Mouse (Mus musculus) ES-Bruce4 (cell line): Measurements from ENCODE around the gene Tctn1. TPM values are rescaled to one million over a fixed set of nuclear protein-coding genes. Genes with fewer than 3 reads are reported as not detected.
A peak's percentile ranks its signal among the peaks of the same experiment; 100 is the strongest.

Experiments
- H3K27ac ChIP-seq: 2 replicates; pipeline ENCODE4 v1.5.1; 2012; ENCODE audit warnings: low read length, inconsistent platforms; ENCODE audit not compliant: insufficient read depth
- H3K27me3 ChIP-seq: 2 replicates; pipeline ENCODE4 v1.6.1; 2012; ENCODE audit warnings: mild to moderate bottlenecking, low read length, inconsistent platforms; ENCODE audit not compliant: control insufficient read depth, poor library complexity, insufficient read depth, severe bottlenecking
- H3K36me3 ChIP-seq: 2 replicates; pipeline ENCODE4 v1.6.1; 2012; ENCODE audit warnings: inconsistent platforms, mild to moderate bottlenecking, low read length, moderate library complexity; ENCODE audit not compliant: control insufficient read depth, poor library complexity, insufficient read depth, severe bottlenecking
- H3K4me1 ChIP-seq: one replicate; pipeline ENCODE4 v1.8.1; 2011; ENCODE audit warnings: low read length; ENCODE audit not compliant: control insufficient read depth, insufficient read depth
- H3K4me3 ChIP-seq: 2 replicates; pipeline ENCODE4 v1.5.1; 2011; ENCODE audit warnings: low read depth, mild to moderate bottlenecking, low read length
- H3K9ac ChIP-seq: 2 replicates; pipeline ENCODE4 v1.6.1; 2012; ENCODE audit warnings: low read depth, mild to moderate bottlenecking, inconsistent platforms; ENCODE audit not compliant: poor library complexity, severe bottlenecking
- H3K9me3 ChIP-seq: replicated peaks from 2 replicates; pipeline ENCODE4 v1.6.1; 2012; ENCODE audit warnings: mild to moderate bottlenecking, low read length, inconsistent platforms; ENCODE audit not compliant: control insufficient read depth, poor library complexity, insufficient read depth, severe bottlenecking
- CTCF ChIP-seq: IDR thresholded peaks from one replicate; pipeline ENCODE4 v1.8.1; 2011; ENCODE audit warnings: low read depth, low read length
- EP300 ChIP-seq: IDR thresholded peaks from 2 replicates; pipeline ENCODE4 v1.6.1; 2011; ENCODE audit warnings: low read depth, low read length; ENCODE audit not compliant: insufficient read depth
- POLR2A ChIP-seq: IDR thresholded peaks from one replicate; pipeline ENCODE4 v1.8.1; 2011; ENCODE audit warnings: low read length; ENCODE audit not compliant: insufficient read depth
- polyA plus RNA-seq: library from polyadenylated mRNA; stranded (reverse); fragments of >200 nt; gene quantifications from 2 replicates; pipeline ENCODE4 v1.2.4, GENCODE M21; 2011; ENCODE audit warnings: low read depth; ENCODE audit not compliant: missing spikeins, insufficient read depth, insufficient read length

Tctn1 gene
- polyA plus RNA-seq, 1 experiment = 18.3 TPM

DNA sequence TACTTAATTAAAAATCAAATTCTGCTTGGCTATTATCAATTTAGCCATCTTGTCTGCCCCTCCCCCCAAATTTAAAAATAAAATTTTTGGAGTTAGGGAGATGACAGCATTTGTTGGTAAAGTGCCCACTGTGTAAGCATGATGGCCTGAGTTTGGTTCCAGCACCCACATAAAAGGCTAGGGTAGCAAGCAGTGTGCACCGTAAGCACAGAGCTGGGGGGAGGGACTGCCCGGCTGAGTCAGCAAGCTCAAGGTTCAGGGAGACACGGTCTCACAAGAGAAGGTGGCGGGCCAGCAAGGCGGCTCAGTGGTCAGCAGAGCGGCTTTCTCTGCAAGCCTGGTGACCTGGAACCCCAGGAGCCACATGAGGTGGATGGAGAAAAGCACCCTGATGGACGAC is 41.2 kb upstream of the Tctn1 start:
- Histone ChIP-seq H3K36me3 (no peaks in the 10 kb centered on the region), H3K27ac (no peak overlapping the region), H3K27me3 (no peaks in the 10 kb centered on the region), H3K4me1 (peaks cover 2% of the 10 kb centered on the region), H3K9ac (no peak overlapping the region), H3K9me3 (no peaks in the 10 kb centered on the region), H3K4me3 (no peak overlapping the region)
- TF ChIP-seq POLR2A (no peak), EP300 (no peak), CTCF (no peak)

DNA sequence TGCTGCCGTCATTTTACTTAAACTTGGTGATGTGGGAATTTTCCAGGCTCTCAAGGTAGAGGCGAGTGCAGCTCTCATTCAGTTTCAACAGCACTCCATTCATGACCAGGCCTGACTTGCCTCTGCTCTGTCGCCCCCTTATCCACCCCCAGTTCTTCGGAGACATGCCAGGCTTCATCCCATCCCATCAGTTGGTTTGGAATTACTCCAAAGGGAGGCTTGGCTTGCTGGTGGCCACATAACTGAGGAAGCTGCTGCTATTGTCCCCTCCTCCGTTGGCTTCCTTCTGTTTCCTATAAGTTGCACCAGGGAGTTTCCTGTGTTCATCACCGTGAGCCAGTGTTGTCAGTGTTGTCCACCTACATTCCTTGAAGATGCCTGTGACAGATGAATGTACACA is 40.3 kb upstream of the Tctn1 start:
- Histone ChIP-seq H3K36me3 (no peaks in the 10 kb centered on the region), H3K9me3 (no peaks in the 10 kb centered on the region), H3K27ac (no peak overlapping the region), H3K4me3 (no peak overlapping the region), H3K27me3 (no peaks in the 10 kb centered on the region), H3K9ac (no peak overlapping the region), H3K4me1 (peaks cover 2% of the 10 kb centered on the region)
- TF ChIP-seq POLR2A (no peak), EP300 (no peak), CTCF (no peak)

DNA sequence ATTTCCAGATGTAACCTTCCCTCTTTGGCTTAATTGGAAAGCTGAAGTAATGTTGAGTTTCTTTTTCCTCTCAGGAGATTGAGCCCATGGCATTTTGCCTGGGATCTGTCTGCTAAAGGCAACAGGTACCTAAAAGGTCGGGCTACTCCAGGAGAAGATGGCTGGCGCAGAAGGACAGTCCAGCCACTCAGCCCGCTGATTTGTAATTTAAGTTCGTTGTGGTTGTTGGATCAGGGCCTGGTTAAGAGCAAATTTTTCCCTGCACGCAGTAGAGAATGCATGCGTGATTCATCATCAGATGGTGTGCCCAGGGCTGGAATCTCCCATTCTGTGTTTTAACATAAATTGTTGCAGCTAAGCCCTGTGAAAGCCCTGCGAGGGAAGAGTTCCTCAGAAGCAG is 39.7 kb upstream of the Tctn1 start:
- Histone ChIP-seq H3K36me3 (no peaks in the 10 kb centered on the region), H3K27ac (no peak overlapping the region), H3K4me1 (peaks cover 2% of the 10 kb centered on the region), H3K9ac (no peak overlapping the region), H3K9me3 (no peaks in the 10 kb centered on the region), H3K27me3 (no peaks in the 10 kb centered on the region), H3K4me3 (no peak overlapping the region)
- TF ChIP-seq POLR2A = no peak
- no peak for TF ChIP-seq EP300
- no peak for TF ChIP-seq CTCF

DNA sequence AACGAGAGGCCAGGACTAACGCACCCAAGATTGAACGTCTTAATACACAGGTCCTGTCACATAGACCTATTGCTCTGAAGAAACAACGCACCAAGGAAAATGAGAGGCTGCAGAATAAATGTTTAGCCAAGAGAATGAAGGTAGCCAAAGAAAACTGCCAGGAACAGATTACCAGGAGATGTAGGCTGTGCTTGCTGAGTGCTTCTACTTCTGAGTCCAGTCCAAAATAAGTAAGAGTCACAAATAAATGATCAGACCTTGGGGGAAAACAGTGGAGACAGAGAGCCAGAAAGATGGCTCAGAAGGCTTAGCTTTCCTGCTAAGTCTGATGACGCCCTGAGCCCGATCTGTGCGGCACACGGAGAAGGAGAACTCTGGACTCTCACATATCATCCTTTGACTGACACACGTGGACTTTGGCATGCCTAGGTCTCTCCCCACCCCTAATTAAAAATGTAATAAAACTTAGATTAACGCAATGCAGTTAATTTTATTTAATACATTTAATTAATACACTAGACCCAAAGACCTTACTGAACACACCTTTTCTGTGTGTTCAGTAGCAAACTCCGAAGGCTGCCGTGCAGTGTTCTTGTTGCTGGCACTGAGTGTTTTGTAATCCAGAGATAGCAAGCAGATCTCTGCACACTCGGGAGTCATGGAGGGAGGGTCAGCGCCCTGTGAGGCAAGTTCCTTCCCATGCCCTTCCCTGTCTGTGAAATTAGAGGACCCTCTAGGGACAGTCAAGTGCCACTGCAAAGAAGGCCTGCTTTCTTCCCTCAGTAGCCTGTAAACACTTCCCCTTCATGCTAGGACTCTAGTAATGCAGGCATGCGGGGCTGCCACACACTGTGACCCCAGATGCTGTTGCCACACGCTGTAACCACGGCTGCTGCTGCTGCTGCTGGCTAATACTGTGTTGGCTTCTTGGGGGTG is 38.8 kb upstream of the Tctn1 start:
- Histone ChIP-seq H3K27ac (no peak overlapping the region), H3K4me1 (peaks cover 2% of the 10 kb centered on the region), H3K4me3 (no peak overlapping the region), H3K27me3 (no peaks in the 10 kb centered on the region), H3K9ac (no peak overlapping the region), H3K36me3 (no peaks in the 10 kb centered on the region), H3K9me3 (no peaks in the 10 kb centered on the region)
- TF ChIP-seq EP300 = no peak

DNA sequence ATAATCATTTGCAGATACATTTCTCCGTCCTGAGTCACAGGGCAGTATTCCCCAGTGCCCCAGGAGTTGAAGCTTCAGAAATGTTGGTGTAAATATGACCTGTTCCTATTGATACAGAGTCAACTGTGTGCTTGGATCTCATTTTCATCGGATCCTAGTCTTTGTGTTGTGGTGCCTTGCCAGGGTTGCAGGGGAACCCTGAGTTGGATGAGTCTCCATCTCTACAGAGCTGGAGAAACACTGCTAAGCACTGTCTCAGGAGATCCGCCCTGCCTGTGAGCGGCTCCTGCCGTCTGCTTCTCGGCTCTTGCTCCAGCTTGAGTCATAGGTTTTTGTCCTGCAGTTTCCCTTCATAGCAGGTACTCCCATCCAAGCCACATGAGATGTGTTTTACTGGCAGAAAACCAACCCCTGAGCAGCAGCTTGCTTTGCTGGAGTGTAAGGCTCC is 35.8 kb upstream of the Tctn1 start:
- TF ChIP-seq POLR2A (no peak), CTCF (no peak), EP300 (no peak)
- Histone ChIP-seq H3K9ac (no peak overlapping the region), H3K27me3 (no peaks in the 10 kb centered on the region), H3K27ac (no peak overlapping the region), H3K9me3 (no peaks in the 10 kb centered on the region), H3K4me1 (peaks cover 5% of the 10 kb centered on the region), H3K4me3 (no peak overlapping the region), H3K36me3 (no peaks in the 10 kb centered on the region)

DNA sequence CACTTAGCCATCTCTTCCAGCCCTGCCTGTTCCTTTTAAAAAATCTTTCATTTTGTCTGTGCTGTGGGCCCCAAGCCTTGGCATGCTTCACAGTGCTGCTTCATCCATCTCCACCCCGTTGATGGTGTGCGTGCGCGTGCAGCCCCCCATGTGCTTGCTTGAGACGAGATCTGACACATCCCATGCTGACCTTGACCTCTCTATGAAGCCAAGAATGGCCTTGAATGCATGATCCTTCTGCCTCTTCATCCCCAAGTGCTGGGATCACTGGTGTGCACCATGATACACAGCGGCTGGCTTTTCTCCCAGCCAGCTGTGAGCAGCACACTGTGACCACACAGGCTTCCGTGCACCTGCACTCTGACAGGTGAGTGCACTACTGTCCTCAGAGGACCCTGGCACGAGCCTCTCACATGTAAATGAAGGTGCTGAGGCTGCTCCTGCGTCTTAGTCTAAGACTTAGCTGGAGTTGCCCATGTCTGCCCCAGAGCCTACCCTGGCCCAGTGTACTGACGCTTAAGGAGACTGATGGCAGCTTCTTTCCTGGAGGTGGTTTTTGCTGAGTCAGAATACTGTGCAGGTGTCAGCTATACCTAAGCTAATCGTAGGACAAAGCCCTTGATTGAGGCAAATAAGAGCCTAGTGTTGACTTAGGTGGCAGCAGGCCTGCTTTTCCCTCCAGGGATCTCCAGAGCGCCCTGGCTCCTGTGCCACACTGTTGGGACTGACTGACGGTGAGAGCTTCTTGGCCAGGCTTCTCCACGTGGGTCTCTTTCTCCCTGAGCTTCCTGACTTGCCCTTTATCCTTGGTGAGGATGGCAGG is 31.1 kb upstream of the Tctn1 start:
- TF ChIP-seq EP300 = 0 out of 2 replicates have a peak, but pooled peaks have one; percentile 12
- no peak for TF ChIP-seq POLR2A
- no peak for TF ChIP-seq CTCF
- Histone ChIP-seq H3K27ac (no peak overlapping the region), H3K4me3 (no peak overlapping the region), H3K4me1 (peaks cover 9% of the 10 kb centered on the region), H3K9me3 (no peaks in the 10 kb centered on the region), H3K27me3 (no peaks in the 10 kb centered on the region), H3K36me3 (no peaks in the 10 kb centered on the region), H3K9ac (no peak overlapping the region)
